Mouse (Mus musculus) forebrain, embryonic 15.5 days (tissue): Measurements from ENCODE around the gene Neto2. TPM values are rescaled to one million over a fixed set of nuclear protein-coding genes. Genes with fewer than 3 reads are reported as not detected.
A peak's percentile ranks its signal among the peaks of the same experiment; 100 is the strongest.

Experiments
- ATAC-seq: fragments of 200-750 bp; cut with Nextera tagmentation; replicated peaks from 2 replicates; pipeline ENCODE4 v1.8.0; 2017; ENCODE audit warnings: mild to moderate bottlenecking, moderate TSS enrichment, moderate library complexity
- H3K27ac ChIP-seq: fragments of 300-500 bp; sonication (generic); replicated peaks from 2 replicates; pipeline ENCODE4 v1.5.1; 2015; ENCODE audit warnings: mild to moderate bottlenecking, inconsistent platforms
- H3K27me3 ChIP-seq: fragments of 300-500 bp; sonication (generic); 2 replicates; pipeline ENCODE4 v1.6.1; 2015; ENCODE audit warnings: inconsistent platforms
- H3K36me3 ChIP-seq: fragments of 300-500 bp; sonication (generic); 2 replicates; pipeline ENCODE4 v1.6.1; 2015; ENCODE audit warnings: mild to moderate bottlenecking, inconsistent platforms
- H3K4me1 ChIP-seq: fragments of 300-500 bp; sonication (generic); 2 replicates; pipeline ENCODE4 v1.6.1; 2015; ENCODE audit warnings: inconsistent platforms
- H3K4me2 ChIP-seq: fragments of 300-500 bp; sonication (generic); replicated peaks from 2 replicates; pipeline ENCODE4 v1.6.1; 2015; ENCODE audit warnings: mild to moderate bottlenecking, inconsistent platforms
- H3K4me3 ChIP-seq: fragments of 300-500 bp; sonication (generic); 2 replicates; pipeline ENCODE4 v1.5.1; 2015; ENCODE audit warnings: mild to moderate bottlenecking, inconsistent platforms
- H3K9ac ChIP-seq: fragments of 300-500 bp; sonication (generic); replicated peaks from 2 replicates; pipeline ENCODE4 v1.6.1; 2015; ENCODE audit warnings: mild to moderate bottlenecking, inconsistent platforms
- H3K9me3 ChIP-seq: fragments of 300-500 bp; sonication (generic); 2 replicates; pipeline ENCODE4 v1.6.1; 2016; ENCODE audit warnings: inconsistent platforms
- WGBS: fragments of 180-500 bp; shearing (Covaris S2); methylation state at CpG from one replicate; pipeline ENCODE4 v1.1.7; 2015; ENCODE audit warnings: mixed read lengths; 5-methylcytosine and 5-hydroxymethylcytosine counted together
- microRNA-seq: library from miRNA; unstranded; fragments of <30 nt; microRNA quantifications from one replicate; pipeline ENCODE4, GENCODE M21; 2016
- polyA plus RNA-seq: library from polyadenylated mRNA; unstranded; fragments of >200 nt; fragmentation: Nextera tagmentation; extraction: Ambion mirVana; gene quantifications from 2 replicates; pipeline ENCODE4 v1.2.1, GENCODE M21; 2015

Gene Neto2
- polyA plus RNA-seq, 1 experiment from 2014 or later, result 72.4 TPM

GRCm38 (mm10) chr8:85597413-85598191 lies 103.1 kb downstream of the Neto2 start:
- Histone ChIP-seq H3K4me3 (no peak overlapping the region), H3K9me3 (no peaks in the 10 kb centered on the region), H3K4me1 (peaks cover 7% of the 10 kb centered on the region; the same call in 1 of the 2 replicates), H3K27ac (no peak overlapping the region), H3K27me3 (no peaks in the 10 kb centered on the region), H3K4me2 (no peak overlapping the region), H3K9ac (no peak overlapping the region), H3K36me3 (no peaks in the 10 kb centered on the region)
- WGBS, result 71% methylated on average over 8 of the region's 8 CpGs
- ATAC-seq, result no peak

GRCm38 (mm10) chr8:85595391-85595790 lies 105.3 kb downstream of the Neto2 start:
- Histone ChIP-seq H3K36me3 (no peaks in the 10 kb centered on the region), H3K4me2 (no peak overlapping the region), H3K9me3 (no peaks in the 10 kb centered on the region), H3K27ac (no peak overlapping the region), H3K4me1 (peaks cover 7% of the 10 kb centered on the region; the same call in 1 of the 2 replicates), H3K27me3 (no peaks in the 10 kb centered on the region), H3K9ac (no peak overlapping the region), H3K4me3 (no peak overlapping the region)
- WGBS, result 13% methylated on average over 6 of the region's 6 CpGs
- 0 out of 2 replicates have a peak, but pooled peaks have one; percentile 67 for ATAC-seq

- WGBS, result 50% methylated on average over 3 of the region's 3 CpGs
- Histone ChIP-seq H3K27me3 (no peaks in the 10 kb centered on the region), H3K27ac (no peak overlapping the region), H3K4me2 (no peak overlapping the region), H3K4me1 (peaks cover 7% of the 10 kb centered on the region; the same call in 1 of the 2 replicates), H3K9me3 (no peaks in the 10 kb centered on the region), H3K4me3 (no peak overlapping the region), H3K36me3 (no peaks in the 10 kb centered on the region), H3K9ac (no peak overlapping the region)
- ATAC-seq, result 0 out of 2 replicates have a peak, but pooled peaks have one; percentile 11
Measured at GRCm38 (mm10) chr8:85594983-85595382, 105.7 kb downstream of the Neto2 start.

- WGBS, result 91% methylated on average over 3 of the region's 3 CpGs
- no peak for ATAC-seq
- H3K4me3 ChIP-seq, result no peak overlapping the region
- no peaks in the 10 kb centered on the region for H3K9me3 ChIP-seq
- H3K27ac ChIP-seq, result no peak overlapping the region
- no peaks in the 10 kb centered on the region for H3K36me3 ChIP-seq
- peaks cover 7% of the 10 kb centered on the region; the same call in 1 of the 2 replicates for H3K4me1 ChIP-seq
- no peak overlapping the region for H3K9ac ChIP-seq
- no peak overlapping the region for H3K4me2 ChIP-seq
- no peaks in the 10 kb centered on the region for H3K27me3 ChIP-seq
Measured at GRCm38 (mm10) chr8:85593324-85593723, 107.4 kb downstream of the Neto2 start.

GRCm38 (mm10) chr8:85591532-85591931 lies 109.2 kb downstream of the Neto2 start:
- Histone ChIP-seq H3K36me3 (no peaks in the 10 kb centered on the region), H3K4me3 (no peak overlapping the region), H3K27ac (no peak overlapping the region), H3K4me1 (peaks cover 7% of the 10 kb centered on the region; the same call in 1 of the 2 replicates), H3K9ac (no peak overlapping the region), H3K9me3 (no peaks in the 10 kb centered on the region), H3K27me3 (no peaks in the 10 kb centered on the region), H3K4me2 (no peak overlapping the region)
- ATAC-seq, result no peak
- 96% methylated on average over 1 of the region's 1 CpGs for WGBS

GRCm38 (mm10) chr8:85590258-85590657 lies 110.5 kb downstream of the Neto2 start:
- ATAC-seq, result no peak
- peaks cover 1% of the 10 kb centered on the region; the same call in 1 of the 2 replicates for H3K4me1 ChIP-seq
- no peaks in the 10 kb centered on the region for H3K27me3 ChIP-seq
- no peak overlapping the region for H3K27ac ChIP-seq
- no peak overlapping the region for H3K4me2 ChIP-seq
- H3K36me3 ChIP-seq, result no peaks in the 10 kb centered on the region
- H3K4me3 ChIP-seq, result no peak overlapping the region
- H3K9me3 ChIP-seq, result no peaks in the 10 kb centered on the region
- WGBS, result 90% methylated on average over 1 of the region's 1 CpGs
- no peak overlapping the region for H3K9ac ChIP-seq

- no peak overlapping the region for H3K27ac ChIP-seq
- WGBS, result 83% methylated on average over 2 of the region's 2 CpGs
- no peak for ATAC-seq
Measured at GRCm38 (mm10) chr8:85588596-85588995, 112.1 kb downstream of the Neto2 start.

More at GRCm38 (mm10) chr8:85588596-85588995, 112.1 kb downstream of the Neto2 start:
- H3K4me2 ChIP-seq, result no peak overlapping the region
- H3K9me3 ChIP-seq, result no peaks in the 10 kb centered on the region
- no peaks in the 10 kb centered on the region for H3K27me3 ChIP-seq
- no peaks in the 10 kb centered on the region for H3K4me1 ChIP-seq
- H3K9ac ChIP-seq, result no peak overlapping the region
- no peaks in the 10 kb centered on the region for H3K36me3 ChIP-seq
- no peak overlapping the region for H3K4me3 ChIP-seq

Small RNA genes within 50 kb of the gene (microRNA-seq; reads per million reads assigned to microRNA genes)
- not detected for gene Mir8109

Other genes starting within 250 kb of the Neto2 start
- 39.7 and 40.9 TPM in 2 replicates for gene Gpt2, start 208.3 kb downstream of the Neto2 start, polyA plus RNA-seq
- 164 and 167 TPM in 2 replicates for gene Dnaja2, start 145.6 kb downstream of the Neto2 start, polyA plus RNA-seq
- gene Itfg1, start 140.0 kb upstream of the Neto2 start, polyA plus RNA-seq, result 147 and 160 TPM in 2 replicates
- 28.0 and 30.1 TPM in 2 replicates for gene Phkb, start 140.0 kb upstream of the Neto2 start, polyA plus RNA-seq